9 mouse cellular contexts compared by ENCODE assay signal in genomic region chr10:124349300-124349699, GRCm38 (mm10).
DNase-seq lines count a peak whose midpoint lies in the region; ATAC-seq and TF ChIP-seq lines count a peak whose summit lies in the region.
"Had no signal": no experiment of that assay in that cellular context is flagged by ENCODE, and none has a peak within 500 bp of the region (broad histone marks: within the 10 kb centered on the region; RNA-seq: fewer than 3 reads in every experiment).

No protein-coding gene starts in this region.

- no peak overlapping the region for H3ac ChIP-seq in C2C12 (ENCODE audit: control insufficient read depth, insufficient read length, low read depth)

- H3K4me1 ChIP-seq in kidney, embryonic 16.5 days (ENCODE audit: insufficient read depth, low read length): no peaks in the 10 kb centered on the region
- H3K4me1 ChIP-seq in stomach, postnatal 0 days (replicated peaks; ENCODE audit: control insufficient read depth, insufficient read depth): no peaks in the 10 kb centered on the region
- H3K4me1 ChIP-seq: midbrain, embryonic 12.5 days had no signal

- H3K4me2 ChIP-seq in kidney, embryonic 16.5 days (replicated peaks; ENCODE audit: low read depth, low read length): no peak overlapping the region
- no peak overlapping the region for H3K4me2 ChIP-seq in stomach, postnatal 0 days (replicated peaks; ENCODE audit: low read depth)
- H3K4me2 ChIP-seq: midbrain, embryonic 12.5 days had no signal

- no peaks in the 10 kb centered on the region for H3K79me3 ChIP-seq in C2C12 (ENCODE audit: low read depth)

- H3K36me3 ChIP-seq in kidney, embryonic 16.5 days (ENCODE audit: insufficient read depth, low read length): no peaks in the 10 kb centered on the region
- no peaks in the 10 kb centered on the region for H3K36me3 ChIP-seq in C2C12 (ENCODE audit: control insufficient read depth, insufficient read depth)
- H3K36me3 ChIP-seq in stomach, postnatal 0 days (ENCODE audit: control insufficient read depth, insufficient read depth, low read length): no peaks in the 10 kb centered on the region
- H3K36me3 ChIP-seq: midbrain, embryonic 12.5 days had no signal

- intact Hi-C loops in heart, postnatal 14 days (cut with DNase I): no loop called here
- intact Hi-C loops in left cerebral cortex, adult 2 months (cut with DNase I): no loop called here

- no peak for DNase-seq in kidney, adult 9 months
- DNase-seq in adrenal gland, postnatal 36 days: peak; percentile 67 to 73
- peak; percentile 37 to 49 for DNase-seq in heart, postnatal 14 days
- peak; percentile 14 for DNase-seq in stomach, postnatal 0 days (ENCODE audit: low spot score)
- DNase-seq in left cerebral cortex, adult 2 months (ENCODE audit: extremely low spot score in 1 of 2, low spot score in 2 of 2): no peak
- DNase-seq in urinary bladder, adult 18-20 months (ENCODE audit: low spot score in 2 of 2): no peak

- H3K9me3 ChIP-seq in kidney, embryonic 16.5 days (ENCODE audit: low read length): no peaks in the 10 kb centered on the region
- no peaks in the 10 kb centered on the region for H3K9me3 ChIP-seq in stomach, postnatal 0 days (ENCODE audit: control insufficient read depth, low read length)
- H3K9me3 ChIP-seq: midbrain, embryonic 12.5 days had no signal

- H3K9ac ChIP-seq in kidney, embryonic 16.5 days (replicated peaks; ENCODE audit: low read length): no peak overlapping the region
- H3K9ac ChIP-seq in stomach, postnatal 0 days (ENCODE audit: low read length): no peak overlapping the region
- H3K9ac ChIP-seq: midbrain, embryonic 12.5 days had no signal

- no peaks in the 10 kb centered on the region for H3K27me3 ChIP-seq in kidney, embryonic 16.5 days (ENCODE audit: insufficient read depth, low read length)
- H3K27me3 ChIP-seq in C2C12 (ENCODE audit: control insufficient read depth, insufficient read depth, insufficient read length): no peaks in the 10 kb centered on the region
- no peaks in the 10 kb centered on the region for H3K27me3 ChIP-seq in stomach, postnatal 0 days (ENCODE audit: control insufficient read depth, insufficient read depth, low read length)
- H3K27me3 ChIP-seq: midbrain, embryonic 12.5 days had no signal

- no peaks in the 10 kb centered on the region for H3K79me2 ChIP-seq in C2C12 (ENCODE audit: control insufficient read depth, insufficient read depth)

- no peak for TF ChIP-seq EP300 in stomach, postnatal 0 days (optimal IDR thresholded peaks at IDR 0.05)

- no peak for TF ChIP-seq CTCF in C2C12 (IDR thresholded peaks at IDR 0.05; ENCODE audit: control insufficient read depth, insufficient read depth, insufficient read length)
- no peak for TF ChIP-seq CTCF in stomach, postnatal 0 days (IDR thresholded peaks at IDR 0.05; ENCODE audit: low read depth)
- no peak for TF ChIP-seq CTCF in left cerebral cortex, adult 2 months (IDR thresholded peaks at IDR 0.05)

- 58% methylated on average over 2 of the region's 2 CpGs for WGBS in kidney, embryonic 16.5 days
- 33% methylated on average over 2 of the region's 2 CpGs for WGBS in stomach, postnatal 0 days

- no peak overlapping the region for H3K4me3 ChIP-seq in kidney, embryonic 16.5 days (ENCODE audit: low read length)
- no peak overlapping the region for H3K4me3 ChIP-seq in C2C12 (ENCODE audit: insufficient read depth, poor library complexity, severe bottlenecking)
- no peak overlapping the region for H3K4me3 ChIP-seq in stomach, postnatal 0 days (ENCODE audit: low read depth, low read length)
- no peak overlapping the region for H3K4me3 ChIP-seq in left cerebral cortex, adult 2 months
- H3K4me3 ChIP-seq: midbrain, embryonic 12.5 days had no signal

- H3K27ac ChIP-seq in kidney, embryonic 16.5 days (ENCODE audit: low read length): no peak overlapping the region
- H3K27ac ChIP-seq in stomach, postnatal 0 days (replicated peaks): no peak overlapping the region
- no peak overlapping the region for H3K27ac ChIP-seq in left cerebral cortex, adult 2 months
- H3K27ac ChIP-seq: midbrain, embryonic 12.5 days had no signal

- peak; percentile 84; the same call in 1 of the 2 replicates for ATAC-seq in kidney, embryonic 16.5 days (ENCODE audit: low FRiP score, low TSS enrichment)
- ATAC-seq in stomach, postnatal 0 days (ENCODE audit: low FRiP score, low TSS enrichment): no peak

TF ChIP-seq in C2C12, 6 proteins besides CTCF, POLR2A, EP300 and RAD21:
- TF ChIP-seq MAX (IDR thresholded peaks at IDR 0.05) (no peak), FOSL1 (IDR thresholded peaks at IDR 0.05; ENCODE audit: insufficient read depth, low read length, poor library complexity, severe bottlenecking) (no peak), MYOG (IDR thresholded peaks at IDR 0.05; ENCODE audit: control insufficient read depth, extremely low read depth, insufficient read length) (no peak), CEBPB (IDR thresholded peaks at IDR 0.05; ENCODE audit: low read depth) (peak; percentile 15), MYOD1 (IDR thresholded peaks at IDR 0.05; ENCODE audit: control insufficient read depth, insufficient read length, low read depth) (peak; percentile 53)
TF ChIP-seq in C2C12: peak in this region for 2.

Comparison
In these comparisons a context has a peak if more than half of its experiments do, and no peak if none do; other contexts are left out.
1. DNase-seq: peak in adrenal gland, postnatal 36 days (2 of 2), heart, postnatal 14 days (2 of 2) and stomach, postnatal 0 days (single experiment); none in kidney, adult 9 months (single experiment), left cerebral cortex, adult 2 months (0 of 2) and urinary bladder, adult 18-20 months (0 of 2).